Mouse (Mus musculus) C2C12 (cell line): ENCODE results near the gene H2-Oa. TPM values are rescaled to one million over a fixed set of nuclear protein-coding genes. Genes with fewer than 3 reads are reported as not detected.

ENCODE experiments used
- H3K27me3 ChIP-seq: one replicate; pipeline ENCODE4 v1.6.1; 2011; ENCODE audit not compliant: control insufficient read depth, insufficient read depth, insufficient read length
- H3K36me3 ChIP-seq: one replicate; pipeline ENCODE4 v1.6.1; 2011; ENCODE audit not compliant: control insufficient read depth, insufficient read depth
- H3K4me3 ChIP-seq: one replicate; pipeline ENCODE4 v1.5.1; 2011; ENCODE audit warnings: mild to moderate bottlenecking, control low read depth; ENCODE audit not compliant: poor library complexity, insufficient read depth, severe bottlenecking
- H3K79me2 ChIP-seq: one replicate; pipeline ENCODE4 v1.6.1; 2011; ENCODE audit not compliant: control insufficient read depth, insufficient read depth
- H3K79me3 ChIP-seq: one replicate; pipeline ENCODE4 v1.6.1; 2011; ENCODE audit warnings: low read depth, control low read depth
- H3ac ChIP-seq: one replicate; pipeline ENCODE3; 2011; ENCODE audit warnings: low read depth; ENCODE audit not compliant: control insufficient read depth, insufficient read length
- CEBPB ChIP-seq: IDR thresholded peaks from one replicate; pipeline ENCODE4 v1.6.1; 2011; ENCODE audit warnings: low read depth, mild to moderate bottlenecking, control low read depth, moderate library complexity
- CTCF ChIP-seq: IDR thresholded peaks from one replicate; pipeline ENCODE4 v1.5.1; 2011; ENCODE audit not compliant: control insufficient read depth, insufficient read depth, insufficient read length
- FOSL1 ChIP-seq: IDR thresholded peaks from one replicate; pipeline ENCODE4 v1.8.0; 2011; ENCODE audit warnings: mild to moderate bottlenecking, low read length; ENCODE audit not compliant: poor library complexity, insufficient read depth, severe bottlenecking
- MAX ChIP-seq: IDR thresholded peaks from one replicate; pipeline ENCODE4 v1.6.1; 2011; ENCODE audit warnings: mild to moderate bottlenecking, control low read depth
- MYOD1 ChIP-seq: IDR thresholded peaks from one replicate; pipeline ENCODE4 v1.6.1; 2011; ENCODE audit warnings: low read depth; ENCODE audit not compliant: control insufficient read depth, insufficient read length
- MYOG ChIP-seq: IDR thresholded peaks from one replicate; pipeline ENCODE4 v1.6.1; 2011; ENCODE audit not compliant: control insufficient read depth, insufficient read length; ENCODE audit errors: extremely low read depth
- USF1 ChIP-seq: IDR thresholded peaks from one replicate; pipeline ENCODE4 v1.6.1; 2011; ENCODE audit warnings: low read depth, mild to moderate bottlenecking, control low read depth, moderate library complexity
- polyA plus RNA-seq: library from polyadenylated mRNA; unstranded; fragments of >200 nt; fragmentation: generic; extraction: Trizol; gene quantifications from one replicate; pipeline ENCODE4 v1.2.1, GENCODE M21; 2012; ENCODE audit warnings: missing spikeins

Gene H2-Oa
- polyA plus RNA-seq, 1 experiment: not detected

- TF ChIP-seq MYOG (no peak), MAX (no peak), FOSL1 (no peak), MYOD1 (no peak), USF1 (no peak), CTCF (no peak), CEBPB (no peak)
- H3K79me3 ChIP-seq: no peaks in the 10 kb centered on the region
- no peak overlapping the region for H3ac ChIP-seq
- no peaks in the 10 kb centered on the region for H3K79me2 ChIP-seq
- H3K27me3 ChIP-seq: no peaks in the 10 kb centered on the region
- H3K36me3 ChIP-seq: no peaks in the 10 kb centered on the region
- H3K4me3 ChIP-seq: no peak overlapping the region
These were observed 16.9 kb upstream of the H2-Oa start for GRCm38 (mm10) chr17:34075271-34075670.

- Histone ChIP-seq H3K36me3 (no peaks in the 10 kb centered on the region), H3ac (no peak overlapping the region), H3K79me2 (no peaks in the 10 kb centered on the region), H3K79me3 (no peaks in the 10 kb centered on the region), H3K4me3 (no peak overlapping the region), H3K27me3 (no peaks in the 10 kb centered on the region)
- TF ChIP-seq MYOG (no peak), MAX (no peak), MYOD1 (no peak), USF1 (no peak), FOSL1 (no peak), CTCF (no peak), CEBPB (no peak)
These were observed 14.6 kb upstream of the H2-Oa start for GRCm38 (mm10) chr17:34077549-34077948.

GRCm38 (mm10) chr17:34078148-34078547 is 14.0 kb upstream of the H2-Oa start:
- no peaks in the 10 kb centered on the region for H3K79me2 ChIP-seq
- H3K4me3 ChIP-seq: no peak overlapping the region
- H3K27me3 ChIP-seq: no peaks in the 10 kb centered on the region
- TF ChIP-seq CEBPB (no peak), FOSL1 (no peak), MYOD1 (no peak), MAX (no peak), CTCF (no peak), USF1 (no peak), MYOG (no peak)
- no peak overlapping the region for H3ac ChIP-seq
- no peaks in the 10 kb centered on the region for H3K79me3 ChIP-seq
- no peaks in the 10 kb centered on the region for H3K36me3 ChIP-seq

GRCm38 (mm10) chr17:34079002-34079401 is 13.1 kb upstream of the H2-Oa start:
- H3ac ChIP-seq: no peak overlapping the region
- H3K4me3 ChIP-seq: no peak overlapping the region
- peaks cover 2% of the 10 kb centered on the region for H3K27me3 ChIP-seq
- TF ChIP-seq MAX (no peak), USF1 (peak; percentile 55)
- H3K79me3 ChIP-seq: no peaks in the 10 kb centered on the region
- H3K79me2 ChIP-seq: no peaks in the 10 kb centered on the region
- no peaks in the 10 kb centered on the region for H3K36me3 ChIP-seq

GRCm38 (mm10) chr17:34079621-34080020 is 12.5 kb upstream of the H2-Oa start:
- no peak overlapping the region for H3K4me3 ChIP-seq

GRCm38 (mm10) chr17:34083104-34083503 is 9.0 kb upstream of the H2-Oa start:
- Histone ChIP-seq H3ac (no peak overlapping the region), H3K27me3 (peaks cover 18% of the 10 kb centered on the region), H3K36me3 (no peaks in the 10 kb centered on the region), H3K79me2 (no peaks in the 10 kb centered on the region), H3K4me3 (no peak overlapping the region), H3K79me3 (no peaks in the 10 kb centered on the region)
- TF ChIP-seq CEBPB: no peak
- TF ChIP-seq MYOD1: no peak
- no peak for TF ChIP-seq FOSL1
- TF ChIP-seq CTCF: no peak
- no peak for TF ChIP-seq MYOG
- TF ChIP-seq MAX: no peak
- TF ChIP-seq USF1: no peak

More at GRCm38 (mm10) chr17:34079621-34080020, 12.5 kb upstream of the H2-Oa start:
- Histone ChIP-seq H3K27me3 (peaks cover 8% of the 10 kb centered on the region), H3K79me3 (no peaks in the 10 kb centered on the region), H3K79me2 (no peaks in the 10 kb centered on the region), H3ac (no peak overlapping the region), H3K36me3 (no peaks in the 10 kb centered on the region)
- TF ChIP-seq CEBPB (no peak), USF1 (no peak), CTCF (no peak), FOSL1 (no peak), MYOG (no peak), MYOD1 (no peak), MAX (no peak)

GRCm38 (mm10) chr17:34087386-34087785 is 4.8 kb upstream of the H2-Oa start:
- TF ChIP-seq MYOD1 (no peak), USF1 (no peak), FOSL1 (no peak), CTCF (no peak), MAX (no peak), CEBPB (no peak), MYOG (no peak)
- Histone ChIP-seq H3K4me3 (no peak overlapping the region), H3ac (no peak overlapping the region), H3K79me2 (no peaks in the 10 kb centered on the region), H3K27me3 (peaks cover 23% of the 10 kb centered on the region), H3K36me3 (no peaks in the 10 kb centered on the region), H3K79me3 (no peaks in the 10 kb centered on the region)
